Mouse (Mus musculus): ENCODE results near the gene Grap2. TPM values are rescaled to one million over a fixed set of nuclear protein-coding genes. Genes with fewer than 3 reads are reported as not detected.

Gene Grap2
- polyA plus RNA-seq, 1 experiment: under 0.01 TPM

- Histone ChIP-seq H3K79me3 (ENCODE audit: low read depth) (no peaks in the 10 kb centered on the region), H3ac (ENCODE audit: control insufficient read depth, insufficient read length, low read depth) (no peak overlapping the region), H3K79me2 (ENCODE audit: control insufficient read depth, insufficient read depth) (no peaks in the 10 kb centered on the region), H3K4me3 (ENCODE audit: insufficient read depth, poor library complexity, severe bottlenecking) (no peak overlapping the region), H3K36me3 (ENCODE audit: control insufficient read depth, insufficient read depth) (no peaks in the 10 kb centered on the region), H3K27me3 (ENCODE audit: control insufficient read depth, insufficient read depth, insufficient read length) (no peaks in the 10 kb centered on the region)
- peak; percentile 69 for TF ChIP-seq FOSL1 (IDR thresholded peaks at IDR 0.05; ENCODE audit: insufficient read depth, low read length, poor library complexity, severe bottlenecking)
- peak; percentile 92 for TF ChIP-seq MYOD1 (IDR thresholded peaks at IDR 0.05; ENCODE audit: control insufficient read depth, insufficient read length, low read depth)
- TF ChIP-seq USF1 (IDR thresholded peaks at IDR 0.05; ENCODE audit: low read depth): no peak
- TF ChIP-seq CEBPB (IDR thresholded peaks at IDR 0.05; ENCODE audit: low read depth): peak; percentile 14
- TF ChIP-seq CTCF (IDR thresholded peaks at IDR 0.05; ENCODE audit: control insufficient read depth, insufficient read depth, insufficient read length): no peak
- no peak for TF ChIP-seq MYOG (IDR thresholded peaks at IDR 0.05; ENCODE audit: control insufficient read depth, extremely low read depth, insufficient read length)
- TF ChIP-seq MAX (IDR thresholded peaks at IDR 0.05): peak; percentile 44
These were observed 10.4 kb downstream of the Grap2 start for GRCm38 (mm10) chr15:80582581-80583495.

GRCm38 (mm10) chr15:80586296-80586695 lies 13.9 kb downstream of the Grap2 start:
- Histone ChIP-seq H3K4me3 (ENCODE audit: insufficient read depth, poor library complexity, severe bottlenecking) (no peak overlapping the region), H3K79me3 (ENCODE audit: low read depth) (no peaks in the 10 kb centered on the region), H3K27me3 (ENCODE audit: control insufficient read depth, insufficient read depth, insufficient read length) (peaks cover 16% of the 10 kb centered on the region), H3K79me2 (ENCODE audit: control insufficient read depth, insufficient read depth) (no peaks in the 10 kb centered on the region), H3K36me3 (ENCODE audit: control insufficient read depth, insufficient read depth) (no peaks in the 10 kb centered on the region), H3ac (ENCODE audit: control insufficient read depth, insufficient read length, low read depth) (no peak overlapping the region)
- no peak for TF ChIP-seq CTCF (IDR thresholded peaks at IDR 0.05; ENCODE audit: control insufficient read depth, insufficient read depth, insufficient read length)
- TF ChIP-seq USF1 (IDR thresholded peaks at IDR 0.05; ENCODE audit: low read depth): no peak
- TF ChIP-seq CEBPB (IDR thresholded peaks at IDR 0.05; ENCODE audit: low read depth): no peak
- TF ChIP-seq MAX (IDR thresholded peaks at IDR 0.05): no peak
- TF ChIP-seq MYOG (IDR thresholded peaks at IDR 0.05; ENCODE audit: control insufficient read depth, extremely low read depth, insufficient read length): no peak
- no peak for TF ChIP-seq FOSL1 (IDR thresholded peaks at IDR 0.05; ENCODE audit: insufficient read depth, low read length, poor library complexity, severe bottlenecking)
- TF ChIP-seq MYOD1 (IDR thresholded peaks at IDR 0.05; ENCODE audit: control insufficient read depth, insufficient read length, low read depth): no peak

- Histone ChIP-seq H3K79me2 (ENCODE audit: control insufficient read depth, insufficient read depth) (no peaks in the 10 kb centered on the region), H3K36me3 (ENCODE audit: control insufficient read depth, insufficient read depth) (no peaks in the 10 kb centered on the region), H3K4me3 (ENCODE audit: insufficient read depth, poor library complexity, severe bottlenecking) (no peak overlapping the region), H3K27me3 (ENCODE audit: control insufficient read depth, insufficient read depth, insufficient read length) (peaks cover 31% of the 10 kb centered on the region), H3ac (ENCODE audit: control insufficient read depth, insufficient read length, low read depth) (no peak overlapping the region), H3K79me3 (ENCODE audit: low read depth) (no peaks in the 10 kb centered on the region)
- TF ChIP-seq MYOD1 (IDR thresholded peaks at IDR 0.05; ENCODE audit: control insufficient read depth, insufficient read length, low read depth) (no peak), CTCF (IDR thresholded peaks at IDR 0.05; ENCODE audit: control insufficient read depth, insufficient read depth, insufficient read length) (no peak), CEBPB (IDR thresholded peaks at IDR 0.05; ENCODE audit: low read depth) (no peak), USF1 (IDR thresholded peaks at IDR 0.05; ENCODE audit: low read depth) (no peak), MAX (IDR thresholded peaks at IDR 0.05) (no peak), MYOG (IDR thresholded peaks at IDR 0.05; ENCODE audit: control insufficient read depth, extremely low read depth, insufficient read length) (no peak), FOSL1 (IDR thresholded peaks at IDR 0.05; ENCODE audit: insufficient read depth, low read length, poor library complexity, severe bottlenecking) (no peak)
These were observed 18.2 kb downstream of the Grap2 start for GRCm38 (mm10) chr15:80590641-80591040.

- H3K36me3 ChIP-seq (ENCODE audit: control insufficient read depth, insufficient read depth): no peaks in the 10 kb centered on the region
- peaks cover 31% of the 10 kb centered on the region for H3K27me3 ChIP-seq (ENCODE audit: control insufficient read depth, insufficient read depth, insufficient read length)
- H3ac ChIP-seq (ENCODE audit: control insufficient read depth, insufficient read length, low read depth): no peak overlapping the region
- no peaks in the 10 kb centered on the region for H3K79me3 ChIP-seq (ENCODE audit: low read depth)
- H3K79me2 ChIP-seq (ENCODE audit: control insufficient read depth, insufficient read depth): no peaks in the 10 kb centered on the region
- no peak overlapping the region for H3K4me3 ChIP-seq (ENCODE audit: insufficient read depth, poor library complexity, severe bottlenecking)
- TF ChIP-seq CEBPB (IDR thresholded peaks at IDR 0.05; ENCODE audit: low read depth) (no peak), USF1 (IDR thresholded peaks at IDR 0.05; ENCODE audit: low read depth) (no peak), MAX (IDR thresholded peaks at IDR 0.05) (no peak), FOSL1 (IDR thresholded peaks at IDR 0.05; ENCODE audit: insufficient read depth, low read length, poor library complexity, severe bottlenecking) (no peak), MYOG (IDR thresholded peaks at IDR 0.05; ENCODE audit: control insufficient read depth, extremely low read depth, insufficient read length) (no peak), CTCF (IDR thresholded peaks at IDR 0.05; ENCODE audit: control insufficient read depth, insufficient read depth, insufficient read length) (no peak), MYOD1 (IDR thresholded peaks at IDR 0.05; ENCODE audit: control insufficient read depth, insufficient read length, low read depth) (no peak)
These were observed 20.3 kb downstream of the Grap2 start for GRCm38 (mm10) chr15:80592737-80593136.

GRCm38 (mm10) chr15:80593877-80594276 lies 21.5 kb downstream of the Grap2 start:
- no peak overlapping the region for H3ac ChIP-seq (ENCODE audit: control insufficient read depth, insufficient read length, low read depth)
- H3K79me2 ChIP-seq (ENCODE audit: control insufficient read depth, insufficient read depth): no peaks in the 10 kb centered on the region

More at GRCm38 (mm10) chr15:80593877-80594276, 21.5 kb downstream of the Grap2 start:
- no peak overlapping the region for H3K4me3 ChIP-seq (ENCODE audit: insufficient read depth, poor library complexity, severe bottlenecking)
- H3K79me3 ChIP-seq (ENCODE audit: low read depth): no peaks in the 10 kb centered on the region
- TF ChIP-seq USF1 (IDR thresholded peaks at IDR 0.05; ENCODE audit: low read depth) (no peak), FOSL1 (IDR thresholded peaks at IDR 0.05; ENCODE audit: insufficient read depth, low read length, poor library complexity, severe bottlenecking) (no peak), MYOD1 (IDR thresholded peaks at IDR 0.05; ENCODE audit: control insufficient read depth, insufficient read length, low read depth) (no peak), CEBPB (IDR thresholded peaks at IDR 0.05; ENCODE audit: low read depth) (no peak)
- no peaks in the 10 kb centered on the region for H3K36me3 ChIP-seq (ENCODE audit: control insufficient read depth, insufficient read depth)
- peaks cover 31% of the 10 kb centered on the region for H3K27me3 ChIP-seq (ENCODE audit: control insufficient read depth, insufficient read depth, insufficient read length)
